Mouse (Mus musculus) heart, embryonic 12.5 days (tissue): ENCODE data around the gene Ssbp3. TPM values are rescaled to one million over a fixed set of nuclear protein-coding genes. Genes with fewer than 3 reads are reported as not detected.

Source experiments
- ATAC-seq: fragments of 200-750 bp; cut with Nextera tagmentation; 2 replicates; pipeline ENCODE4 v1.8.0; 2017; ENCODE audit warnings: moderate TSS enrichment, moderate library complexity; ENCODE audit not compliant: insufficient number of reproducible peaks, low FRiP score
- H3K27ac ChIP-seq: fragments of 300-500 bp; sonication (generic); 2 replicates; pipeline ENCODE4 v1.5.1; 2016; ENCODE audit warnings: mild to moderate bottlenecking, moderate library complexity; ENCODE audit not compliant: poor library complexity, severe bottlenecking
- H3K27me3 ChIP-seq: fragments of 300-500 bp; sonication (generic); replicated peaks from 2 replicates; pipeline ENCODE4 v1.6.1; 2016; ENCODE audit warnings: mild to moderate bottlenecking, moderate library complexity
- H3K36me3 ChIP-seq: fragments of 300-500 bp; sonication (generic); 2 replicates; pipeline ENCODE4 v1.6.1; 2016; ENCODE audit warnings: mild to moderate bottlenecking, moderate library complexity
- H3K4me1 ChIP-seq: fragments of 300-500 bp; sonication (generic); replicated peaks from 2 replicates; pipeline ENCODE4 v1.6.1; 2016; ENCODE audit warnings: mild to moderate bottlenecking
- H3K4me2 ChIP-seq: fragments of 300-500 bp; sonication (generic); 2 replicates; pipeline ENCODE4 v1.6.1; 2016; ENCODE audit warnings: mild to moderate bottlenecking, moderate library complexity
- H3K4me3 ChIP-seq: fragments of 300-500 bp; sonication (generic); 2 replicates; pipeline ENCODE4 v1.5.1; 2016; ENCODE audit warnings: mild to moderate bottlenecking
- H3K9ac ChIP-seq: fragments of 300-500 bp; sonication (generic); 2 replicates; pipeline ENCODE4 v1.6.1; 2016; ENCODE audit warnings: mild to moderate bottlenecking, moderate library complexity
- H3K9me3 ChIP-seq: fragments of 300-500 bp; sonication (generic); replicated peaks from 2 replicates; pipeline ENCODE4 v1.6.1; 2016; ENCODE audit warnings: mild to moderate bottlenecking, moderate library complexity
- WGBS: fragments of 180-500 bp; shearing (Covaris S2); methylation state at CpG from one replicate; pipeline ENCODE4 v1.1.7; 2016; 5-methylcytosine and 5-hydroxymethylcytosine counted together
- polyA plus RNA-seq: library from polyadenylated mRNA; unstranded; fragments of >200 nt; fragmentation: Nextera tagmentation; extraction: Ambion mirVana; gene quantifications from 2 replicates; pipeline ENCODE4 v1.2.1, GENCODE M21; 2016

The Ssbp3 gene
- polyA plus RNA-seq, 1 experiment from 2014 or later = 101 TPM

- peaks cover 93% of the 10 kb centered on the region for H3K36me3 ChIP-seq
- WGBS = 89% methylated on average over 4 of the region's 4 CpGs
- peaks cover 53% of the 10 kb centered on the region for H3K4me1 ChIP-seq
- ATAC-seq = no peak
- H3K4me3 ChIP-seq = no peak overlapping the region
- no peaks in the 10 kb centered on the region for H3K9me3 ChIP-seq
- H3K27ac ChIP-seq = no peak overlapping the region
- H3K4me2 ChIP-seq = no peak overlapping the region
- 0 out of 2 replicates have a peak overlapping the region, but pooled peaks have one; percentile 21 for H3K9ac ChIP-seq
- no peaks in the 10 kb centered on the region for H3K27me3 ChIP-seq
Observed at GRCm38 (mm10) chr4:106920119-106920518, 9.6 kb downstream of the Ssbp3 start.

DNA sequence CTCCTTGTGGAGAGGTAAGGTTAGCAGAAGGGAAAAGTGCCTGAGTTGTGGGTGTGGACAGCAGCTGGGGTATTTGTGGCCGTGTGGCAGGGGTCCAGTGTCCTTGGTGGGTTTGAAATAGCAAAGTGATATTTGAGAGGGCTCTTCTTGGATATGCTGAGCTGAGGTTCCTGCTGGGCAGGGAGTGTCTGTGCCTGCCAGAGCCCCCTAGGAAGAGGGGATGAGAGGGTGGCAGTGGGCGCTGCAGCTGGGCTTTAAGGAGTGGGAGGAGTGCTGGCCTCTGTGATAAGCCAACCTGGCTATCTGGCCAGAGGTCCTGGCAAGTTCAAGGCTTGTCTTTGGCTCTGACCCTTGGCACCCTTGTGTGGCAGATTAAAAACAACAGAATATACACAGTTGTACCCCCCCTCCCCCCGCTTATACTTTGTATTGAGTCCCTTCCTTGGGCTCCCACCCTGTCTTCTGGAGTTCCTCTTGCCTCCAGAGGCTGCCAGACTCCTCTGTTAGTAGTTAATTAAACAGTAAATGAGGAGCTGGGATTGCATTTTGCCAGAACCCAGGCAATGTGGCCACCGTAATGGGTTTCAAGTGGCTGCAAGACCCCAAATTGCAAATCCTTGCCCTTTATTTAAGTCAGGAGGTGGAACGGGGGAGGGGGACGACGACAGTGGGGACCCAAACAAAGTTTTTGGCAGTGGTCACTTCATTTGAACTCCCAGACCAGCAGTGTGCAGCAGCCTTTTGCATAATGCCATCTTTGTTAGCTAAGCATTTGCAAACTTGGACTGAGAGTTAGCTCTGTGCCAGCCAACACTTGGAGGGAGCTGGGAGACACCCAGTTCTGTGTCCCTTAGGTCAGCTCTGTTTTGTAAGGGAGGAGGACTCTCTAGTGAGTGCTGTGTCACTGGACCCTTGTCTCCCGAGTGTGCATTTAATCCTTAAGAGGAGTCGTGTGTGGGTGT is 11.2 kb downstream of the Ssbp3 start:
- Histone ChIP-seq H3K9me3 (no peaks in the 10 kb centered on the region), H3K4me3 (no peak overlapping the region), H3K27me3 (no peaks in the 10 kb centered on the region), H3K36me3 (peaks cover 92% of the 10 kb centered on the region), H3K4me2 (peak overlapping the region; percentile 24; the same call in 1 of the 2 replicates), H3K4me1 (peaks cover 54% of the 10 kb centered on the region), H3K27ac (peak overlapping the region; percentile 1; the same call in 1 of the 2 replicates), H3K9ac (0 out of 2 replicates have a peak overlapping the region, but pooled peaks have one; percentile 32)
- peak; percentile 66 for ATAC-seq
- 60% methylated on average over 9 of the region's 9 CpGs for WGBS

- Histone ChIP-seq H3K9me3 (no peaks in the 10 kb centered on the region), H3K4me2 (peak overlapping the region; percentile 24), H3K4me3 (no peak overlapping the region), H3K27ac (peak overlapping the region; percentile 25), H3K9ac (0 out of 2 replicates have a peak overlapping the region, but pooled peaks have one; percentile 11), H3K36me3 (peaks cover 81% of the 10 kb centered on the region), H3K27me3 (no peaks in the 10 kb centered on the region), H3K4me1 (peaks cover 58% of the 10 kb centered on the region)
- WGBS = 49% methylated on average over 3 of the region's 3 CpGs
- ATAC-seq = peak; percentile 88
Observed at GRCm38 (mm10) chr4:106922919-106923318, 12.4 kb downstream of the Ssbp3 start.

DNA sequence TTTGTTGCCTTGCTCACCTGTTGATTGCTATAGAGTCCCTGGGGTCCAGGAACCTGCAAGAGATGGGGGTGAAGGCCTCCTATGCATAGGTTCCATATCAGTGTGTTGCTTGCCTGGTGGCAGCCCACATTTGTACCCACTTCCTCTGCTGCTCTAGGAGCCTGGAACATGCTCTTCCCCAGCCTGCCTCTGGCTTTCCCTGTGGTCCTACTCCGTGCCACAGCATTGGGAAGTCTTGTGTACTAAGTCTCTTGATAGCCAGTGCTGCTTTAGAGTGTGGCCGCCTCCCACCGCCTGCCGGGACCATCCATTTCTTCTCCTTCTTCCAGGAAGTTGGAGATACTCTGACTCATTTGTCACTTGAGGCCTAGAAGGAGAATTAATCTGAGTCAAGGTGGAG is 13.7 kb downstream of the Ssbp3 start:
- H3K4me2 ChIP-seq = 0 out of 2 replicates have a peak overlapping the region, but pooled peaks have one; percentile 2
- H3K4me1 ChIP-seq = peaks cover 63% of the 10 kb centered on the region
- no peak overlapping the region for H3K4me3 ChIP-seq
- no peak overlapping the region for H3K9ac ChIP-seq
- H3K9me3 ChIP-seq = no peaks in the 10 kb centered on the region
- ATAC-seq = no peak
- 74% methylated on average over 4 of the region's 4 CpGs for WGBS
- peaks cover 74% of the 10 kb centered on the region for H3K36me3 ChIP-seq
- H3K27ac ChIP-seq = no peak overlapping the region
- no peaks in the 10 kb centered on the region for H3K27me3 ChIP-seq

DNA sequence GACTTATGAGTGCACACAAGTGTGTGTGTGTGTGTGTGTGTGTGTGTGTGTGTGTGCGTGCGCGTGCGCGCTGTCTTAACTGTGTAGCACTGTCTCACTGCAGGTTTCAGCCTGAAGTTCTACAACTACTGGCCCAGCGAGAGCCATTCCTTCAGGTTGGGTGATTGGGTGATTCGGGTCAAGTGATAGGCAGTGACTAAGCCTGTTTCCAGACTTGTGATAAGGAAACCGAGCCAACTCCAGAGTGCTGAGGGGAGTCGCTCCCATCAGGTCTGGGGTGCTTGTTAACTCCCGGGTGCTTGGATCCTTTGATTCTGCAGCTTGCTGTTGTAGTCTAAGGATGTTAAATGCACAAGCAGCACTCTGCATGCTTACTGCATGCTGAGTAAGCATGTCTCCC is 14.4 kb downstream of the Ssbp3 start:
- H3K4me3 ChIP-seq = no peak overlapping the region
- ATAC-seq = peak; percentile 78
- H3K27ac ChIP-seq = no peak overlapping the region
- H3K4me1 ChIP-seq = peaks cover 63% of the 10 kb centered on the region
- H3K9ac ChIP-seq = no peak overlapping the region
- no peaks in the 10 kb centered on the region for H3K9me3 ChIP-seq
- H3K36me3 ChIP-seq = peaks cover 67% of the 10 kb centered on the region
- WGBS = 49% methylated on average over 10 of the region's 10 CpGs
- H3K27me3 ChIP-seq = no peaks in the 10 kb centered on the region
- no peak overlapping the region for H3K4me2 ChIP-seq

GRCm38 (mm10) chr4:106926401-106926800 is 15.9 kb downstream of the Ssbp3 start:
- ATAC-seq = no peak
- peaks cover 58% of the 10 kb centered on the region for H3K36me3 ChIP-seq
- no peaks in the 10 kb centered on the region for H3K9me3 ChIP-seq
- H3K27ac ChIP-seq = no peak overlapping the region
- peaks cover 52% of the 10 kb centered on the region for H3K4me1 ChIP-seq
- 93% methylated on average over 9 of the region's 9 CpGs for WGBS
- H3K4me2 ChIP-seq = no peak overlapping the region
- no peak overlapping the region for H3K4me3 ChIP-seq
- H3K9ac ChIP-seq = no peak overlapping the region
- H3K27me3 ChIP-seq = no peaks in the 10 kb centered on the region

DNA sequence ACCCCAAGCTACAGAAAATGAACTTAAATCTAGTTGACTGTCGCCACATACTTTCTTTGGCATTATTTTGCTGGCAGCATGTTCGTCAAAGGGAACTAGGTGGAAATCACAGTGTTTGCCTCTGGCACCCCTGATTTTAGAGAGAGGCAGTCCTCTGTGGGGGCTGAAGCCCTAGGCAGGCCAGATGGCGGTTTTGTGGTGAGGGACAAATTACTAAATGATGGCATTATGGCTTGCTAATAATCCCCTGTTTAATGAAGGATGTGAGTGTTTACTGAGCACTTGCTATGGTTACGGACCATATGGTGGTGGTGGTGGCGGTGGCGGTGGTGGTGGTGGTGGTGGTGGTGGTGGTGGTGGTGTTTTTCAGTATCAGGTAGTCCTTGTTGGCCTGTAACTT is 16.5 kb downstream of the Ssbp3 start:
- H3K27me3 ChIP-seq = no peaks in the 10 kb centered on the region
- peaks cover 46% of the 10 kb centered on the region for H3K4me1 ChIP-seq
- no peak for ATAC-seq
- H3K4me3 ChIP-seq = no peak overlapping the region
- no peaks in the 10 kb centered on the region for H3K9me3 ChIP-seq
- 95% methylated on average over 6 of the region's 6 CpGs for WGBS
- H3K4me2 ChIP-seq = no peak overlapping the region
- peaks cover 57% of the 10 kb centered on the region for H3K36me3 ChIP-seq
- H3K27ac ChIP-seq = no peak overlapping the region
- no peak overlapping the region for H3K9ac ChIP-seq

GRCm38 (mm10) chr4:106928961-106929360 is 18.5 kb downstream of the Ssbp3 start:
- 65% methylated on average over 7 of the region's 7 CpGs for WGBS
- Histone ChIP-seq H3K4me3 (no peak overlapping the region), H3K4me2 (no peak overlapping the region), H3K9me3 (no peaks in the 10 kb centered on the region), H3K36me3 (peaks cover 49% of the 10 kb centered on the region), H3K4me1 (peaks cover 48% of the 10 kb centered on the region), H3K27ac (no peak overlapping the region), H3K9ac (no peak overlapping the region), H3K27me3 (no peaks in the 10 kb centered on the region)
- no peak for ATAC-seq

- no peak for ATAC-seq
- Histone ChIP-seq H3K4me1 (peaks cover 63% of the 10 kb centered on the region), H3K36me3 (peaks cover 31% of the 10 kb centered on the region), H3K27me3 (no peaks in the 10 kb centered on the region), H3K4me2 (no peak overlapping the region), H3K27ac (no peak overlapping the region), H3K9me3 (no peaks in the 10 kb centered on the region), H3K9ac (no peak overlapping the region), H3K4me3 (no peak overlapping the region)
- WGBS = 85% methylated on average over 7 of the region's 7 CpGs
Observed at GRCm38 (mm10) chr4:106932583-106932982, 22.1 kb downstream of the Ssbp3 start.

DNA sequence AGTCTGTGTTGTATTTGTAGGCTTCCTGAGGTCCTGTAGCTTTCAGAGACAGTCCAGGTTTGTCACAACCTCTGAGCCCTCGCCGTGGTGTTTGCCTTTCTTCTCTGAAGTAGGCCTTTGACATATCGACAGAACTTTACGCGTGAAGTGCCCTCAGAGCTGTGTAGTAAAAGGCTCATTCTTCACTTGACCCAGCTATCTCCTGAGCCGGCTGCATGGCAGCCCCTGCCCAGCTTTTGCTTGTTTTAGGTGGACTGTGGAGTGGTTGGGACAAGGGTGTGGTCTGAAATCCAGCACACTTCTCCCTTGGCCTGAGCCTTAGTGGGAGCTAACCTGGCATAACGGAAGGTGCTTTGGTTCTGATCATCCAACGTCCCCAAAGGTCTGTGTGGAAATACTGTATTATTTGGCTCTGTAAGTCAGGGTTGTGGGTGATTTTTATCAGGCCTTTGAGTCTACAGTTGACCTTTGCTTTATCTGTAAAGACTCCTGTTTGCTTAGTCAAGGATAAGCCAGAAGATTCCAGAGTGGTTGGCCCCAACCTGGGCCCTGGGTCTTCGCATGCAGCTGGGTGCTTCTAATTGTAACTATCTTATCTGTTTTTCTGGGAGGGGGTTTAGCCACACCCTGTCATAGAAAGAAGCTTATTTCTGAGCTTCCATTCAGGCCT is 23.4 kb downstream of the Ssbp3 start:
- Histone ChIP-seq H3K27ac (no peak overlapping the region), H3K4me2 (no peak overlapping the region), H3K36me3 (peaks cover 24% of the 10 kb centered on the region), H3K27me3 (no peaks in the 10 kb centered on the region), H3K4me3 (no peak overlapping the region), H3K9ac (no peak overlapping the region), H3K9me3 (no peaks in the 10 kb centered on the region), H3K4me1 (peaks cover 74% of the 10 kb centered on the region)
- WGBS = 45% methylated on average over 9 of the region's 9 CpGs
- no peak for ATAC-seq

- Histone ChIP-seq H3K9ac (no peak overlapping the region), H3K4me2 (no peak overlapping the region), H3K36me3 (peaks cover 24% of the 10 kb centered on the region), H3K4me1 (peaks cover 82% of the 10 kb centered on the region), H3K9me3 (no peaks in the 10 kb centered on the region), H3K27me3 (no peaks in the 10 kb centered on the region), H3K27ac (no peak overlapping the region), H3K4me3 (no peak overlapping the region)
- whole genome bisulfite sequencing = 42% methylated on average over 12 of the region's 12 CpGs
- peak; percentile 64; the same call in 1 of the 2 replicates for ATAC-seq
Observed at GRCm38 (mm10) chr4:106934931-106935582, 24.6 kb downstream of the Ssbp3 start.
